Mouse (Mus musculus) cerebellum, postnatal 10 days (tissue): ENCODE results near the gene Pyurf.
A peak's percentile ranks its signal among the peaks of the same experiment; 100 is the strongest.

Source experiments
- DNase-seq, 2 experiments: peaks; one replicate each; pipeline ENCODE4 v3.0.0; 2021; ENCODE audit warnings: mixed read lengths in 2 of 2

Gene Pyurf

DNA sequence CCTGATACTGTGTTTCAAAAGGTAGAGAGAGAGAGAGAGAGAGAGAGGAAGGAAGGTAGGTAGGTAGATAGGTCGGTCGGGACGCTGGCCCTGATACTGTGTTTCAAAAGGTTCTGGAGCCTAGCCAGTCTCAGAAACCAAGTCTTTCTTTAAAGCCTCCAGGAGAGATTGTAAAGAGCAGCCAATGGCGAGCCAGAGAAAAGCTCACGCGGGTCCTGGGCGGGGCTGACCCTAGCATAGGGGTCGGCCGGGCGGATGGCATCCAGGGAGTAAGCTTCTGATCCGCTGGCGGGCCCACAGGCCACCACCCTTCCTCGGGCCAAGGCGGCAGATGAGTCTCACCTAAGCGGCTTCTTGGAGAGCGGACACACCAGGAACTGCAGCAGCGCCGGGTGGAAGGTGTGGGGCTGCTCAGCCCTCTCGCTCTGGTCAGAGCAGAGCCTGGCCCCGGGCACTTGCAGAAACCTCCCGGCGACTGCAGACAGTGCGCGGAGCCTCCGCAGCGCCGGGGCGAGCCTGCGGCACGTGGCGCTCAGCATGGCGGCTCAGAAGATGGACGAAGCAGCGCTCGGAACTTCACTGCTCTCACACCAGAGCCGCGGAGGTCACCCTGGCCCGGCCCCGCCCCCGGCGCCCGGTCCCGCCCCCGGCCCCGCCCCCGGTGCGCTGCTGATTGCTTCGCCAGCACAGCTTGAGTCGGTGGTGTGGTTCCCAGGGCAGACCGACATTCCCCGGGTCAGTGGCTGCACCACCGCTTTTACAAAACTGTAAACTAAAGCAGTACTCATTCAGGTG lies at the start of gene Pyurf:
Gene Pyurf (minus strand): TSS at position 612 of the 795 bp plus-strand sequence.
- DNase-seq: peak; percentile 92

DNA sequence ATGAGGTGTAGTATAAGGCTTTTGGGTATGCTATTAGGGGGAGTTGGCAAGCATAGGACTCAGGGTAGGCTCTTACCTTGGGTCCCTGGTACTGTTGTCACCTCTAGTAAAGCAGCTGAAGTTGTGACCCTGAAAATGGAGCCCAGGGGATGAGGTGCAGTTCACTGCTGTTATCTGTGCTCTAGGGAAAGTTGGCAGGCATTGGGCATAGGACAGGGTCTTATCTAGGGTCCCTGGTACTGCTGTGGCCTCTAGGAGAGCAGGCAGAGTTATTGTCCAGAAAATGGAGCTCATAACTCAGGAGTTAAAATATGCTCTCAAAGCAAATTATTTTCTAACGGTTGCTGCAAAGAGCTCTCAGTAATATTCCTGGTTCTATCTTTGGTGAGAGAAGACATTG lies 29.5 kb upstream of the Pyurf start:
- no peak for DNase-seq

DNA sequence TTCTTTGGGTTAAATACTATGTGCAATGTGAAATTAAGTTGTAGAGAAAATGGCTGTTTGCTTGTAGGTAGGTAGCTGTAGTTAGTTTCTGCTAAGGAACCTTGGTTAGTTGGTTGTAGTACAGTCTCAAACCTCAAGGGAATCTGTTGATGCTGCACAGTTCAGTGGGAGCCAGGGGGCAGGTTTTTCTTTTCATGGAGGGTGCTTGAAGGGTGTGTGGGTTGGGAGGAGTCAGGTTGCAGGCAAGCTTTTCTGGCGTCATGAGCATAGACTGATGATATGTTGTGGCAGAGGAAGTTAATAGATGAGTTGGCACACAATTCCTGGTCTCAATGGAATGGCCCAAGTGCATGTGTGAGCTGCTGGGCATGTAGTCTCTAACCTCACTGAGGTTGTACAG lies 19.8 kb upstream of the Pyurf start:
- DNase-seq: no peak

DNA sequence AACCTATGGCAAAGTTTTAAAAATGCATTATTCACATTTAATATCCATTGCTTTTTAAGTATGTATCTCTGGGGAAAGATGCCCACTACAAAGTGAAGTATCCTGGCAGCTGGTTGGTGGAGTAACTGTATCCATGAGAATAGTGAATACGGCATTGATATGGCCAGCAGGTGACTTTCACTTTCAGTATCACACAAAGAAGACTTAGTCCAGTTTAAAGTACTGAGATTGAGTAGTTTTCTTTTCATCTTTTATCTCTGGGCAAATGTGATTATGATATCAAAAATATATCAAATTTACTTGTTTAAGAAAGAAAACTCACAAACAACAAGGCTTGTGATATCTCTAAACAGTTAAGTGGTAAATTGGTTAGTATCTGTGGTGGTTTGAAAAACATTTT lies 14.8 kb upstream of the Pyurf start:
- no peak for DNase-seq

DNA sequence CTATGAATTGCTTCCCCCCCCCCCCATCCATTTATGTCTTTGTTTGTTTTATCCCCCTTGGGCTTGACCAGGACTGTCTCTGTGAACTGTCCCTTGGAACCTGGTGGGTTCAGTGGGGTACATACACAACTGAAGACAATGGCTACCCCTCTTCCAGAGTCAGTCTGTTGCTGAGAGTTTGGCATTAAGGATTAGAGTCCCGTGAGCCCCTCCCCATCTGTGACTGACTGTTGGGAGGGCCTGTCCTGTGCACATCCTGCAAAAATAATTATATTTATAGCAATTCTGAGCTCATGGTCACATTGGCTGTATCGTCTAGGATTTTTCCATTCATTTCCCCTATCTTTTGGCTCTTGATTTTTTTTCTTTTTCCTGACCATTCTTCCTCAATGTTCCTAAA lies 11.8 kb upstream of the Pyurf start:
- DNase-seq: peak; percentile 35 to 38

DNA sequence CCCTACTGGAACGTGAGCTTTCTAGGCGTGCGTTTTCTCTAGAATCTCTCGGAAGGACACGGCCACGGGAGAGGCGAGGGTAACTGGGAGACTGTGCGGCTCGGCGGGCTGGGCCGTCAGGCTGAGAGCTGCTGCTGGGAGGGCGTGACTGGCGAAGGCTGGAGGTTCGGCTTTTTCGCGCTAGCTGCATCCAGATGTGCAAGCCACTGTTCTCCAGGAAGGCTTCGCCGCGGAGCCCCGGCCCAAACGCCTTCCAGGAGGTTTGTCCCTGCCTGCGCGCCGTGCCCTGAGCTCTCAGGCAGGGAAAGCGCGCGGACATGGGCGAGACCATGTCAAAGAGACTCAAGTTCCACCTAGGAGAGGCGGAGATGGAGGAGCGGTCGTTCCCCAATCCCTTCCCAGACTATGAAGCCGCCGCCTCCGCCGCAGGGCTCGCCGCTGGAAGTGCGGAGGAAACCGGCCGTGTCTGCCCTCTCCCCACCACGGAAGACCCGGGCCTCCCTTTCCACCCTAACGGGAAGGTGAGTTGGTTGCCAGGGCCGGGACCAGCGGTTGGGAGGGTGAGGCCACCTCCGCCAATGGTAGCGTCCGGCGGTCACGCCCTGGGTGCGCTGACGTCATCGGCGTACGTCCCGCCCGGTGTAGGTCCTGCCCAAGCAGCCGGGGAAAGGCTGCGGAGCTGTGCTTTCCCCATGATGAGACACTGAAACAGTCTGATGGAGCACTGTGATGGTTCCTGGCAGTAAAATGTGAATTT lies 11.0 kb upstream of the Pyurf start:
- peak; percentile 98 to 99 for DNase-seq

DNA sequence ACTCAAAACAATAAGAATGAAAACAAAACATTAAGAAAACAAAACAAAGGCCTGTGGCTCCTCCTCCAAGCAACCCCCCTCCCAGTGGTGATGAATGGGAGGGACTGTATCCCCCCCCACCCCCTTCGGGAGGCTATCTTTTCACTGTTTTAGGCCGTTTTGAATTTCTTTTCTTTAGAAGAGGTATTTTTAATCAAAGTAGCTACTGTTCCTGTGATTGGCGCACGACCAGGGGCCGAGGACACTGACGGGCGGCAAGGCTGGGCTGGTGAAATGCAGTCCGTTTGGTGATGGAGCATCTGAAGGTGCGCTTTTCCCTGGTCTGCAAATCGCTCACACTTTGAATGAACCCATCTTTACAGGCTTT lies 10.5 kb upstream of the Pyurf start, which contains the start of gene Lancl2:
Gene Lancl2 (plus strand): TSS at position 165 of the 367 bp plus-strand sequence.
- peak; percentile 75 to 80 for DNase-seq

DNA sequence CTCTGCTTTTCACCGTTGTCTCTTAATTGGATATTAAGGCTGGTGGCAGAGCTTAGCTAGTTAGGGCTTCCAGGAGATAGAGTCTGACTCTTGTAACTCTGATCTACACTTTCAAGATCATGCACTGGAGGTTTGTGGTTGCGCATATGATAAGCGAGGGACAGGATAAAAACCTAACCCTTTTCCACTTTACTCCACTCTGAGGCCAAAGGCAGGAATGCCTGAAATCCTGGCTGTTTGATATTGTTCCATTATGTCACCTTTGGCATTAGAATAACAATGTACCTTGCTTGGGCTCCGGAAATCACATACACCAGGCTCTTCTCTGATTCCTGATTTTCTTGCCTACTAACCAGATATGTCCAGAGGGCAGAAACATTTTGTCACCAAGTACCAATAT lies 9.8 kb upstream of the Pyurf start:
- peak in 1 of 2 experiments; percentile 38 for DNase-seq

DNA sequence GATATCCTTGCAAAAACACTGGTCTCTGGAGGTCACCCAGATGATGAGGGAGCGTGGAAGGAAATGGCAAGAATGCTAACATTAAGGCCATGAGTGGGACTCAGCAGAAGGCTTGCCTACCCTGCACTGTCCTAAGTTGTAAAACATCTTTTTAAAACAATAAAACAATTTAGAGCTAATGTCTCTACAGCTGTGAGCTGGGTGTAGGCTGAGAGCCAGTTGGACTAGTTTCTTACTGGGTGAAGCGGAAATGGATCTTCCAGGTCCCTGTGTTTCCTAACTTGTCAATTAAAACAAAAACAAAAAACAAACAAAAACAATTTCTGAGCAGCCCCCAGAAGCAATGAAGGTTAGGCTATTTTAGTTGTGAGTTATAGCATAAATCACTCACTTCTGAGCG lies 1.2 kb upstream of the Pyurf start:
- no peak for DNase-seq

DNA sequence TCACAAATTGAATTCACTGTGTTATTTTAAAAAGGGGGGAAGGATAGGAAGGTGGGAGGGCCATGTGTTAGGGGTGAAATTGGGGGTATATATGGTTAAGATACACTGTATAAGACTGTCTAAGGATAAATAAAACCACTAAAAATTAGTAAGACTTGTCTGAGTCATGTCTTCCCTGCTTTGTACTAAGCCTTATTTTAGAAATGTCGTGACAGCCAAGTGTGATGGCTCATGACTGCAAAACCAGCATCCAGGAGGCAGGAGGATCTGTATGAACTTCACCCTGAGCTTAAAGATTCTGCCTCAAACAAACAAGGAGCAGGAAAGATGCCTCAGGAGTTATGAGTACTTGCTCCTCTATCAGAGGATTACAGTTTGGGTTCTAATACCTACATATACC lies 7.7 kb downstream of the Pyurf start:
- DNase-seq: no peak

DNA sequence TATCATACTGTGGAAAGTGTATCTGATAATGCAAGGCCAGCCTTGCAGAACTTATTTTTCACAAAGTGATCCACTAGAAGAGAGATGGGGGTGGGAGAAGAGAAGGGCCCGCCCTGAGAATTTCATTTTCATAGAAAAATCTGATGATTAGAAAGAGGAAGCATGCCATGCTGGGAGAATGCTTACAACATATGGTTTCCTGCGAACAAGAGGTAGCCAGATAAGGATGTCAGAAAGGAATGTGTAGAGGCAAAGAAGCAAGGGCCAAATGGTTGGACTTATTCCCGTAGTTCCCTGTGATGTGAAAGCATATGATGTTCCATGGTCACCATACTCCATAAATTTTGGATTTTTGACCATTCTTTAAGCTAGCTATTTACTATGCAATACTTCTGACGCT lies 30.6 kb downstream of the Pyurf start:
- no peak for DNase-seq

DNA sequence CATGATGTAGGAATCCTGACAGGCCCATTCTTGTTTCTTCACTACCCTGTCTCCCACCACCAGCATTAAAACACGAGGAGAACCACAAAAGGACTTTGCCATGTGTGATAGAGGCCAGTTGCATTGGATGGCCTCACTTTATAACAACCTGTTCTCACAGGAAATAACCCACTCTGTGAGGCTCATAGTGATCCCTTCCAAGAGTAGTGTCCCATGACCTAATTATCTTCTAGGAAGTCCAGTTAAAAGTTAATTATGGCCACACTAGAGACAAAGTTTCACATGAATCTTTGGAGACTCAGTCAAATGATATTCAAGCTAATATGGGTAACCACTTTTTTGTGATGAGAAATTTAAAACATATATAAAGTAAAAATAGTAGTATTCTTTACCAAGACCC lies 44.6 kb downstream of the Pyurf start:
- no peak for DNase-seq

DNA sequence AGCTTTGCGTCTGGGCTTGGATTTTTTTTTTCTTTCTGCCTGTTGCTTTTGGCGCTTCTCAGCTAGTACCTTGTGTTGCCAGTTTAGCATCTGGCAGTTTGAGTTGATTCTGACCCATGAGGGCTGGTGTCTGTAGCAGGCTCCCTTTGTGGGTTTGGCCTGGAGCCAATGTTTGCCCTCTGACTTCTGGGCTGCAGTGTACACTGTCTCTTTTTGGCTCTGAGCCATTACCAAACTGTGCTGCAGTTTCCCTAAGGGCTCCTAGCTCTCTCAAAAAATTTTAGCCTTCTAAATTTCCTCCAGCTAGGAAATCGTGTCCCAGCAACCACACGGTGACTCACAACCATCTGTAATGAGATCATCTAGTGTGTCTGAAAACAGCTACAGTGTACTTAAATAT lies 50.1 kb downstream of the Pyurf start:
- peak; percentile 74 to 80 for DNase-seq

DNA sequence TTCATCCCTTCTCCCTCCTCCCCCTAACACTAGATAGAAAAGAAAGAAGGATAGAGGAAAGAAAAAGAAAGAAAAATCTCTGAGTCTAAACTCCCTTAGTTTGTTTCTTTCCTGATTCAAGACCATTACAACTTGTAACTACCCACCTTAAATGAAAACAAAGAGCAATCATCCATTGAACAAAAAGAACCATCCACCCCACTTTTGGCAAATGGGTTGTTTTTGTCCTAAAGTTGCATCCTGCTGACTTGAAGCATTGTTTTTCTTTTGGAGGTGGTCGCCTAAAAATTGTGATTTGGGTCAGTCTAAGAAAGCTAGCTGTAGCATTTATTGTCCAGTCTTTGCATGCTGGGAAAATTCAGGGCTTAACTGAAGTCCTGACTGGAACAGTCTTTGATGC lies 52.3 kb downstream of the Pyurf start:
- DNase-seq: no peak
